Mouse (Mus musculus): ENCODE results near the gene C9orf72. TPM values are rescaled to one million over a fixed set of nuclear protein-coding genes. Genes with fewer than 3 reads are reported as not detected.

Gene C9orf72
- polyA plus RNA-seq, 1 experiment: 3.5 TPM

DNA sequence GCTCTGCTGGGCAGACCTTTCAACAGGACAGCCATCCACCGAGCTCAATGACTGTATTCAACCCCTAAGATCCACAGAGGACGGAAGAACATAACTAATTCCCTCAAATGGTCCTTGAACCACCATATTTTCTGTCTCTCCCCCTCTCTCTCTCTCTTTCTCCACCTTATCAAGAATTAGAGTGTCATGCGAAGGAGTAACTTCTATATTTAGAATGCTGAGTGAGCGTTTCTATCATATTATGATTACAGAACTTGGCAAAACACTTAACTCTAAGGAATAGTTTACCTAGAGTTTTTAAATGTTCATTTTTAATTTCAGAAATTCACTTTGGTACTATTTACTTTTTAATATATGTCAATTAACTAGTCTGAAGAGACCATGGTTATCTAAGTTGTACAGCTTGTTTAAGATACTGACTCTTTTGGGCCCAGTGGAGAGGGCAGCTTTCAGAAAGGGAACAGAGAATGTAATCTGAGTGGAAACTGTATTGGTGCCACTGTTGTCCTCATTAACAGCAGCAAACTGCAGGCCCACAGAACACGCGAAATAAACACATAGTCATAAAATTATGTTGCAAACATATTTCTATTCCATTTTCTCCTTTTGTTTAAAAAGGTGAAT, 5.8 kb downstream of the C9orf72 start:
- peaks cover 7% of the 10 kb centered on the region; the same call in 1 of the 2 replicates for H3K36me3 ChIP-seq (ENCODE audit: control insufficient read depth, insufficient read depth, low read length)
- no peak for DNase-seq (ENCODE audit: low read depth in 1 of 2, low spot score in 2 of 2)
- TF ChIP-seq CTCF (IDR thresholded peaks at IDR 0.05; ENCODE audit: extremely low read depth, insufficient read depth, insufficient read length, insufficient replicate concordance) (no peak), POLR2A (IDR thresholded peaks at IDR 0.05; ENCODE audit: low read depth, low read length) (no peak)
- H3K27me3 ChIP-seq (ENCODE audit: control insufficient read depth, insufficient read depth, low read length): no peaks in the 10 kb centered on the region
- H3K4me1 ChIP-seq (ENCODE audit: control insufficient read depth, insufficient read depth, insufficient read length): peaks cover 2% of the 10 kb centered on the region; the same call in 1 of the 2 replicates
- no peak overlapping the region for H3K27ac ChIP-seq (ENCODE audit: insufficient read depth, low read length)
- no peak overlapping the region for H3K4me3 ChIP-seq (ENCODE audit: extremely low read depth, insufficient read depth, insufficient read length)
- 73% methylated on average over 6 of the region's 6 CpGs for WGBS

- Histone ChIP-seq H3K4me1 (ENCODE audit: control insufficient read depth, insufficient read depth, insufficient read length) (no peaks in the 10 kb centered on the region), H3K27me3 (ENCODE audit: control insufficient read depth, insufficient read depth, low read length) (no peaks in the 10 kb centered on the region), H3K27ac (ENCODE audit: insufficient read depth, low read length) (no peak overlapping the region), H3K36me3 (ENCODE audit: control insufficient read depth, insufficient read depth, low read length) (peaks cover 9% of the 10 kb centered on the region), H3K4me3 (ENCODE audit: extremely low read depth, insufficient read depth, insufficient read length) (no peak overlapping the region)
- DNase-seq (ENCODE audit: low read depth in 1 of 2, low spot score in 2 of 2): no peak
- TF ChIP-seq CTCF (IDR thresholded peaks at IDR 0.05; ENCODE audit: extremely low read depth, insufficient read depth, insufficient read length, insufficient replicate concordance) (no peak), POLR2A (IDR thresholded peaks at IDR 0.05; ENCODE audit: low read depth, low read length) (no peak)
- WGBS: 93% methylated on average over 7 of the region's 7 CpGs
These were observed 21.3 kb downstream of the C9orf72 start for GRCm38 (mm10) chr4:35204659-35205058.

GRCm38 (mm10) chr4:35203724-35204123, 22.3 kb downstream of the C9orf72 start:
- no peak for DNase-seq (ENCODE audit: low read depth in 1 of 2, low spot score in 2 of 2)
- Histone ChIP-seq H3K27me3 (ENCODE audit: control insufficient read depth, insufficient read depth, low read length) (no peaks in the 10 kb centered on the region), H3K36me3 (ENCODE audit: control insufficient read depth, insufficient read depth, low read length) (peaks cover 9% of the 10 kb centered on the region), H3K4me1 (ENCODE audit: control insufficient read depth, insufficient read depth, insufficient read length) (no peaks in the 10 kb centered on the region), H3K27ac (ENCODE audit: insufficient read depth, low read length) (no peak overlapping the region), H3K4me3 (ENCODE audit: extremely low read depth, insufficient read depth, insufficient read length) (no peak overlapping the region)
- TF ChIP-seq CTCF (IDR thresholded peaks at IDR 0.05; ENCODE audit: extremely low read depth, insufficient read depth, insufficient read length, insufficient replicate concordance) (no peak), POLR2A (IDR thresholded peaks at IDR 0.05; ENCODE audit: low read depth, low read length) (no peak)
- WGBS: 94% methylated on average over 2 of the region's 2 CpGs

- peaks cover 9% of the 10 kb centered on the region for H3K36me3 ChIP-seq (ENCODE audit: control insufficient read depth, insufficient read depth, low read length)
- no peak for TF ChIP-seq CTCF (IDR thresholded peaks at IDR 0.05; ENCODE audit: extremely low read depth, insufficient read depth, insufficient read length, insufficient replicate concordance)
- no peak for TF ChIP-seq POLR2A (IDR thresholded peaks at IDR 0.05; ENCODE audit: low read depth, low read length)
- no peaks in the 10 kb centered on the region for H3K4me1 ChIP-seq (ENCODE audit: control insufficient read depth, insufficient read depth, insufficient read length)
- DNase-seq (ENCODE audit: low read depth in 1 of 2, low spot score in 2 of 2): no peak
- no peak overlapping the region for H3K27ac ChIP-seq (ENCODE audit: insufficient read depth, low read length)
- no peak overlapping the region for H3K4me3 ChIP-seq (ENCODE audit: extremely low read depth, insufficient read depth, insufficient read length)
- 85% methylated on average over 5 of the region's 5 CpGs for WGBS
- no peaks in the 10 kb centered on the region for H3K27me3 ChIP-seq (ENCODE audit: control insufficient read depth, insufficient read depth, low read length)
These were observed 24.3 kb downstream of the C9orf72 start for GRCm38 (mm10) chr4:35201700-35202099.

- H3K36me3 ChIP-seq (ENCODE audit: control insufficient read depth, insufficient read depth, low read length): peaks cover 4% of the 10 kb centered on the region
- H3K4me3 ChIP-seq (ENCODE audit: extremely low read depth, insufficient read depth, insufficient read length): no peak overlapping the region
- DNase-seq (ENCODE audit: low read depth in 1 of 2, low spot score in 2 of 2): no peak
- 64% methylated on average over 7 of the region's 7 CpGs for WGBS
- TF ChIP-seq POLR2A (IDR thresholded peaks at IDR 0.05; ENCODE audit: low read depth, low read length) (no peak), CTCF (IDR thresholded peaks at IDR 0.05; ENCODE audit: extremely low read depth, insufficient read depth, insufficient read length, insufficient replicate concordance) (no peak)
- no peaks in the 10 kb centered on the region for H3K27me3 ChIP-seq (ENCODE audit: control insufficient read depth, insufficient read depth, low read length)
- no peak overlapping the region for H3K27ac ChIP-seq (ENCODE audit: insufficient read depth, low read length)
- H3K4me1 ChIP-seq (ENCODE audit: control insufficient read depth, insufficient read depth, insufficient read length): no peaks in the 10 kb centered on the region
These were observed 33.2 kb downstream of the C9orf72 start for GRCm38 (mm10) chr4:35192725-35193124.

DNA sequence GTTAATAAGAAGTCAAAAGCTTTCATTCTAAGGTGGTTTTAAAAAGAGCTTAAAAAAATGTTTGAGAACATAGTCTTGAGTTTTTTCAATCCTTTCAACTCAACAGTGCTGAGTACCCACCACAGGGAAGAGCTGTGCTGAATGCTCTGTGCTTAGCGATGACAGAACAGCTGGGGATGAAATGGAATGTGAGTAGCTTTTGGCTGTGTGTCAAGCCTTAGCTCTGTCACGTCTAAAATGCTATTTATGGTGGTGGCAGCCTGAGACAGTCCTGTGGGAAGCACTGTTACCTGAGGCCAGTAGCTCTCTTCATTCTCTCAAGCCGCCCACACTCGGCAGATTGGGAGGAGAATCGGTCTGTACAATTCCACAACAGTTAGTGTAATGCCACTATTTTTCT, 36.2 kb downstream of the C9orf72 start:
- Histone ChIP-seq H3K27me3 (ENCODE audit: control insufficient read depth, insufficient read depth, low read length) (no peaks in the 10 kb centered on the region), H3K27ac (ENCODE audit: insufficient read depth, low read length) (no peak overlapping the region), H3K4me3 (ENCODE audit: extremely low read depth, insufficient read depth, insufficient read length) (no peak overlapping the region), H3K4me1 (ENCODE audit: control insufficient read depth, insufficient read depth, insufficient read length) (no peaks in the 10 kb centered on the region), H3K36me3 (ENCODE audit: control insufficient read depth, insufficient read depth, low read length) (peaks cover 2% of the 10 kb centered on the region; the same call in 1 of the 2 replicates)
- DNase-seq (ENCODE audit: low read depth in 1 of 2, low spot score in 2 of 2): no peak
- TF ChIP-seq CTCF (IDR thresholded peaks at IDR 0.05; ENCODE audit: extremely low read depth, insufficient read depth, insufficient read length, insufficient replicate concordance) (no peak), POLR2A (IDR thresholded peaks at IDR 0.05; ENCODE audit: low read depth, low read length) (no peak)
- 86% methylated on average over 5 of the region's 5 CpGs for WGBS

GRCm38 (mm10) chr4:35187617-35188326, 38.2 kb downstream of the C9orf72 start:
- TF ChIP-seq POLR2A (IDR thresholded peaks at IDR 0.05; ENCODE audit: low read depth, low read length) (no peak), CTCF (IDR thresholded peaks at IDR 0.05; ENCODE audit: extremely low read depth, insufficient read depth, insufficient read length, insufficient replicate concordance) (no peak)
- H3K36me3 ChIP-seq (ENCODE audit: control insufficient read depth, insufficient read depth, low read length): no peaks in the 10 kb centered on the region; the same call in 1 of the 2 replicates
- WGBS: 73% methylated on average over 8 of the region's 8 CpGs
- H3K4me3 ChIP-seq (ENCODE audit: extremely low read depth, insufficient read depth, insufficient read length): no peak overlapping the region
- H3K27ac ChIP-seq (ENCODE audit: insufficient read depth, low read length): no peak overlapping the region
- no peaks in the 10 kb centered on the region for H3K27me3 ChIP-seq (ENCODE audit: control insufficient read depth, insufficient read depth, low read length)
- no peaks in the 10 kb centered on the region for H3K4me1 ChIP-seq (ENCODE audit: control insufficient read depth, insufficient read depth, insufficient read length)
- no peak for DNase-seq (ENCODE audit: low read depth in 1 of 2, low spot score in 2 of 2)

All from spleen, adult 2 months (tissue).